Mouse (Mus musculus) layer of hippocampus, postnatal 36 days (tissue): ENCODE results near the gene Cx3cl1. TPM values are rescaled to one million over a fixed set of nuclear protein-coding genes. Genes with fewer than 3 reads are reported as not detected.

Experiments used
- DNase-seq, 2 experiments: peaks; one replicate each; pipeline ENCODE4 v3.0.0; 2022
- total RNA-seq, 2 experiments: library from RNA; stranded (reverse); gene quantifications; 2 replicates each; pipeline ENCODE4 v1.2.3; 2021

Gene Cx3cl1
- total RNA-seq, result 100 to 1,000 TPM; 425 TPM

DNA sequence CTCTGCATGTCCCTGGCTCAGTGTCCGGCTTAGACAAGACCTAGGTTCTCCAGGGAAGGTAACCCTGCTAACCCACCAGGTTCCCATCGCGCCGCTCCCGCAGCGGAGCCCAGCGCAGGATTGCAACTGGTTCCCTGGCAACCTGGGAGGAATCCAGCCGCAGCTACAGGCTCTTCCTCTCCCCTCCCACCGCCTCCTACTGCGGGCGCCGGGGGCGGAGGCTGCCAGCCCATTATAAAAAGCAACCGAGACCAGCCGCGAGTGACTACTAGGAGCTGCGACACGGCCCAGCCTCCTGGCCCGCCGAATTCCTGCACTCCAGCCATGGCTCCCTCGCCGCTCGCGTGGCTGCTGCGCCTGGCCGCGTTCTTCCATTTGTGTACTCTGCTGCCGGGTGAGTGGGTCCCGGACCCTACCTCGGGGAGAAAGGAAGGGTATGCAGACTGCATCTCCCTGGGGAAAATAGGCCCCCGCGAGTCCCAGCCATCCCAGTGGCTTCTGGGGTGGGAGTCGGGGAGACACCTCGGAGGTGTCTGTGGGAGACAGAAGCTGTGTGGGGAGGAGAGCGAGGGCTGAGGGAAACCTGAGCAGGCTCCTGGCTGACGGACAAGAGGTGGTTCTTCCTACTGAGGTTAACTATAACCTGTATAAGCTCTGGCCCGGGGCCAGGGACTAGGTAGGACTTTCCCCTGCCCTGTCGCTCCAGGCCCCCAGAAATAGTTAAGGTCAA lies at the start of gene Cx3cl1:
Gene Cx3cl1, plus strand, starts transcription at position 69 of the 730 bp plus-strand sequence.
- peak; percentile 86 to 88 for DNase-seq

- no peak for DNase-seq
These were observed 45.8 kb upstream of the Cx3cl1 start for GRCm38 (mm10) chr8:94725998-94726397.

DNA sequence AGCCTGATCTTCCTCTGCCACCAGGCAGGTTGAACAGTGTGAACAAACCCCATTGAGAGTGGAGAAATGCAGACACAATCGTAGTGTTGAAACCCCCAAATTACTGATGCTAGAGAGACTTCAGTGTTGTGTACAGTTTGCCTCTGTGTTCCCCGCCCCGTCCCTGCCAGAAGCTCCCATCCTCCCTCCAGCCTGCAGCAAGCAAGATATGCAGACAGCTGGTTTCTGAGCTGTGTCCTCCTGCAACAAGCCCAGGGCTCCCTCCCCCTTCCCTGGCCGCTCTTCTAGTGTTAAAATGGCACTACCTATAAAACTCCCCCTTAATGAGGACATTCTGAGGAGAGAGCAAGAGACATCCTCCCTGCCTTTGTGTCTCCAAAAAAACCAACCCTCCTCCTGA lies 42.5 kb upstream of the Cx3cl1 start:
- DNase-seq, result no peak

- no peak for DNase-seq
These were observed 37.9 kb upstream of the Cx3cl1 start for GRCm38 (mm10) chr8:94733821-94734465.

GRCm38 (mm10) chr8:94734735-94735350 lies 37.0 kb upstream of the Cx3cl1 start:
- DNase-seq, result no peak

DNA sequence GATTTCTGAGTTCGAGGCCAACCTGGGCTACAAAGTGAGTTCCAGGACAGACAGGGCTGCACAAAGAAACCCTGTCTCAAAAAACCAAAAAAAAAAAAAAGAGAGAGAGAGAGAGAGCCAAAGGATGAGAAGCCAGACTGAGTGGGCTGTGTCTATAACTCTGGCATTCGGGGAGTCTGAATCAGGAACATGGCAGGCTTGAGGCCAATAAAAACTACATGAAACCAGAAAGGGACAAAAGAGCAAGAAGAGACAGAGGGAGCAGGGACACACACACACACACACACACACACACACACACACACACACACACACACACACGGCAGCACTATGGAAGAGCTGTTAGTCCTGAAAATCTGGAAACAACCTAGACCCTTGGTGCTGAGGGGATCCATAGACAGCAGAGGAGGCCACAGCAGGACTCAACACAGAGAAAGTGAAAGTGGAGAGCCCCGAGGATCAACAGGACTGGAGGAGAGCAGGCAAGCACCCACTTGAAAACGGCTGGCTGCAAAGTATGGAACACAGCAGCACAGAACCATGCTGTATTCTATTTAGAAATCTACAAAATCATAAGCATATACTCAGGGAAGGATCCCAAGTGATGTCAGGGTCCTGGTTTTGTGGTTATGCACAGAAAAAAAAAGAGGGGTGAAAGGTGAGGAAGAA lies 36.2 kb upstream of the Cx3cl1 start:
- DNase-seq, result no peak

GRCm38 (mm10) chr8:94739829-94740228 lies 32.0 kb upstream of the Cx3cl1 start:
- DNase-seq, result no peak

GRCm38 (mm10) chr8:94740591-94740990 lies 31.2 kb upstream of the Cx3cl1 start:
- no peak for DNase-seq

- DNase-seq, result no peak
These were observed 30.1 kb upstream of the Cx3cl1 start for GRCm38 (mm10) chr8:94741726-94742125.

DNA sequence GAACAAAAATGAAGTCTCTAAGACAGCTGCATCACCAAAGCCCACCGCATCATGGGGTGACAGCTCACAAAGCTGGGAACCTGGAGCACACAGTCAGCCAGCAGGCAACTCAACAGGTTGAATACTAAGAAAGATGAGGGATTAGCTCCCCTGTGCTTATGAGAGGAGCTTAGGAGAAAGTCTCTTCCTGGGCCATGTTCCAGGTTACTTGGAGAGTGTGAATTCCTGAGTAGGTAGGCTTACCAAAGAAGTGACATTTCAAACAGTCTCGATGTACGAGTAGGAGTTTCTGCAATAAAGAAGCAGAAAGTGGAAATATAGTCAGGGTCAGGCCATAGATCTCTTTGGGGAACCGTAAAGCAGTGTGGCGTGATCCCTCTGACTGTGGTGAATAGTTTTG lies 27.3 kb upstream of the Cx3cl1 start:
- DNase-seq, result no peak

- no peak for DNase-seq
These were observed 26.8 kb upstream of the Cx3cl1 start for GRCm38 (mm10) chr8:94744972-94745371.

DNA sequence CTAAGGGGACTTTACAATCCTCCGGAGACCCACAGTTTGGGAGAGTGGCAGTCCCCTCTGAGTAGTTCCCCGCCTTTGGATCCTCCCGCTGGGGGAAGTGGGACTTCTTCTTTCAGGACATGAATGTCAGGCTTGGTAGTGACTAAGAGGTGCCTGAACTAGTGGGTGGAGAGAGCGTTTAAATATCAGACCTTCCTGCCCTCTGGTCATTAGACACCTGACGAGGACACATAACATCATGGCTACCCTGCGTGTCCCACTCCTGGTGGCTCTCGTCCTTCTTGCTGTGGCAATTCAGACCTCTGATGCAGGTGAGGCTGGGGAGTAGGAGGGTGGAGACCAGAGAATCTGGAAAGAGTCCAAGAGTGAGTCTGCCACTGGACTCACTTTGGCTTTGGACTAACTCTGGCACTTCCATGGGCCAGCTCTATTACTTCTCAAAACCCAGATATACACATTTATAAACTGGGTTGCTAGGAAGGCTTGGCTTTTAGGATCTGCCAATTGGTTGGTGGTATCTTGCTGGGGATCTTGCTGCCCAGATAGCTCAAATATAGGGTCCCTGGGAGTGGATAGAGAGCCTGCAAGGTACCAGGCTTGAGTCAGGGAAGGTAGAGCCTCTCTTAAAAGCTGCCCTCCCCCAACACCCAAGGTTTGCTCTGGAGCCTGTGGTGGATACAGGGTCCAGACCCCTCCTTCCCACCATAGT lies 26.2 kb upstream of the Cx3cl1 start, which contains the start of gene Ccl22:
Gene Ccl22, plus strand, starts transcription at position 115 of the 709 bp plus-strand sequence.
- no peak for DNase-seq

DNA sequence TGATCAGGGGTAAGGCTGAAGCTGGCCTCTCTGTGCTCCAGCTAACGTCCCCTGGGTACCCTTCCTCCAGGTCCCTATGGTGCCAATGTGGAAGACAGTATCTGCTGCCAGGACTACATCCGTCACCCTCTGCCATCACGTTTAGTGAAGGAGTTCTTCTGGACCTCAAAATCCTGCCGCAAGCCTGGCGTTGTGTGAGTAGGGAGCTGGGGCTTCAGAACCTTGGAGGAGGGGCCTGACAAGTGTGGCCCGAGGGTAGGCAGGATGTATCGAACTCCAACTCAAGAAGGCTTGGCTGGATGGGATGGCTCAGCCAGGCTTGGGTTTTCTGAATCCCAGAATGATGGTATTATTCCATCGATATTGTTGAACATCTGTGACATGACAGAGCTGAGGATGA lies 25.0 kb upstream of the Cx3cl1 start:
- DNase-seq, result no peak

DNA sequence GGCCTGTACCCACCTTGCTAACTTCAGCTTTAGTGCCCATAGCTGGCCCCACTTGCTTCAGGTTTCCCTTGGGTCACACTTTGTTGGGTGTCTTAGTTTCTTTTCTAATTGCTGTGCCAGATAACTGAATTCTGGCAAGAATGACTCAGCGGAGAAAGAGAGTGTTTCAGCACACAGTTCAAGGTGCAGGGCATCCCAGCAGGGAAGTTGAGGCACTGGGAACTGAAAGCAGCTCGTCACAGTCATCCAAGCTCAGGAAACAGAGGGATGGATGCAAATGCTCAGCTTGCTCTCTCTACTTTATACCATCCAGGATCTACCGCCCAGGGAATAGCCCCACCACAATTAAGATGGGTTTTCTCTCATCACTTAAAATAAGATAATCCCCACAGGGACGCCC lies 23.4 kb upstream of the Cx3cl1 start:
- no peak for DNase-seq

DNA sequence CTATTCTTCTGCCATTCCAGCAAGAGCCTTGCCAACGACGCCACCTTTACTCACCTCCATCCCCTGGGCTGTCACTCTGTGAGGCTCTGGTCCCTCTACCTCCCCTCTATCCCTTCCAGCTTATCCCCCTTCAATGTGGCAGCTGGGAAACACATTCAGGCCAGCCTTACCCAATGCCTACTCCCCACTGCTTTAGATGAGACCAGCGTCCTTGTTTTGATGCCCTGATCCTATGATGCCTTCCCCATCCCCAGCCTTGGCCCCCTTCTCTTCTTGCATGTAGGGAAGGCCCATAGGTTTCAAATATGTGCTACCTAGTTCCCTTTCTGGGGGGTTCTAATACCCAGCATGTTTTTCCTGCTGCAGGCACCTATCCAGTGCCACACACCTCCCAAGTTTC lies 21.9 kb upstream of the Cx3cl1 start:
- DNase-seq, result no peak

DNA sequence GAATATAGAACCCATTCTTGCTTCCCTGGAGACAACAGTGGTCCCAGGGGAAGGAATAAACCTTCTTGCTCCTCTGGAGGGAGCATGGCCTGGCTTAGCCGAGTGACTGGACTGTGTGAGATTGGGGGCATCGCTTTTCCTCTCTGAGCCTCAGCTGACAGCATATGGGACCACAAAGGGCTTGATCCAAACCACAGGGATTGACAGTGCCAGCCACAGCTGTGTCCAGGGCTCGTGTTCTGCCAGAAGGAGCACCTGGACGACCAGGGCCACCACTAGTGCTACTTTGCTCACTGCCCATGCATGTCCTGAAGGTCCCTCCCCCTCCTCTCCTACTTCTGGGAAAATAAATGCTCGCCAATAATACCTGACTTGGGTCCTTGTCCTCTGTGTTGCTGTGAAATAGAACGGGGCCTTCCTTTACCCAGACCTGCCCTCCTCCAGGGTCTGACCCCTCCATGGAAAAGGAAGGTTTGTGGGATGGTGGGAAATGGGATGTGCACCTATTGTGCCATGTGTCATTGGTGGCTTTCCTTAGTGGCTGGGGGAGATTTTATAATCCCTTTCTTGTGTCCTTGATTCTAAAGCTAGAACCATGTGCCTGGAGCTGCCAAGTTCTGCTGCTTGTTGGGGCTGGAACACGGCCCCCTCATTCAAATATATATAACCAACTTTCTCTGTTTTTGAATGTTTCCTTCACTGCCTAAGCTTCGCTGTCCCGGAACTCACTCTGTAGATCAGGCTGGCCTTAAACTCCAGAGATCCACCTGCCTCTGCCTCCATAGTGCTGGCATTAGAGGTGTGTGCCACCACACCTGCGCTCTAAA lies 20.6 kb upstream of the Cx3cl1 start:
- no peak for DNase-seq

DNA sequence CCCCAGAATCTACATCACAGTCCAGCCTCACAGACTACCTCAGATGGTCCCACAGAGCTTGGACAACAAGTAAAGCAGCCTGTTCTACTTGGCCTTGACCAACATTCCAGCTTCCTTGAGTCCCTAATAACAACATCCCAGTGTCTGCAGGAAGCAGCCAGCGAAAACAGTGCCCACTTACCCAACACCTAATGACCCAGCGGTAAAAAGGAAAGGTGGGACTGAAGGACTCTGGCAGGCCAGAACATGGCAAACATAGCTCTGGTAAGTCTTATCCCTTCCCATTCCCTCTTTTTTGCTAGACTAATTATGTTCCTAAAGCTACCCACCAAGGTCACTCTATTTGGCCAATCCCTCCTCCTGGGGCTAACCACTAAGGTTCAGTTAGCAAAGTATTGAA lies 17.8 kb upstream of the Cx3cl1 start:
- DNase-seq, result no peak

DNA sequence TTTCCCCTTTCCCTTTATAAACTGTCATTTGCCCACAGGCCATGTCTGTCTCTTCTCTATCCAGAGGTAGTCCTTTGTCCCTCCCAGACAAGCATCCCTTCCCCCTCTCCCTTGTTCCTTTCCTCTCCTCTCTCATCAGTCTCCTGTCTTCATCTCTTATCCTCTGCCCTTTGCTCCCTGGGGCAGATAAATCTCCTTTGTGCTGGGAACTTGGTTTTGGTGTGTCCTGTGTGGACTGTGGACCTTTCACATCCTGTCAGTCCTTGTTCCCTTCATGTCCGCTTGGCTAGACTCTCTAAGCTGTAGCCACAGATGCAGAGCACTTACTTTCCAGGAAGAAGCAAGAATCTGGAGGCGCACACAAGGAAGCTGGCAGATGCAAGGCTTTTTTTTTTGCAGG lies 17.3 kb upstream of the Cx3cl1 start:
- no peak for DNase-seq

DNA sequence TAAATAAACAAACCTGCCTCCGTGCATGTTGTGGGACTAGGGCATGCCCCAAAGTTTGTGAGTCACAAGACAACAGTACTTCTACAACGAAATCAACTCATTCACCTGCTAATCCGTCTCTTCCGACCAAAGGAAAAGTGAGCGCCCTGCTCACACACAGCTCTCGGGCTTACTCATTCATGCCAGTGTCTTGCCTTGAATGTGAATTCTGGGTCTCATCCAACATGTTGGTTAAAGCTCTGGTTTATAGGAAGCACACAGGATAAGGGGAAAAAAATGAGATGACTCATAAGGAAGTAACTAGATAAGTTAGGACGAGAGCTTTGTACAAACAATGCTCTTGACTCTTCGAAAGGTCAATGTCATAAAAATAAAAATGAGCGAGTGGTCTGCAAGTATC lies 4.8 kb upstream of the Cx3cl1 start:
- no peak for DNase-seq

DNA sequence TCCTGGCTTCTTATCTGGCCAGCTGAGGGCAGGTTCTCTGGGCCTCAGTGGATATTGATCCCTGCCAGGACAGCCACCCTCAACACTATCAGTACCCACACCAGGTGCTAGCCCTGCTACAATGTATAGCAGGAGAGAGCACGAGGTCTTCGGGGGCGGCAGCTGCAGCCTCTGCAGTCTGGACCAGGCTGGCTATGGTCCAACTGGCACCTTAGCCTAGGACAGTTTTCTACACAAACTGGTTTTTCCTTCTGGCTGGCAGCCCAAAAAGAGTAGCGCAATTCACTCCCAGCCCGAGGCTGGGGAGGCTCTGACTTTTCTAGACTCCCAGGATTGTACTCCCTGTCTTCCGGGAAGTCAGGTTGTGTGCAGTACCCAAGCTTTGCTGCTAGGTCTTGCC lies 864 bp upstream of the Cx3cl1 start:
- no peak for DNase-seq

- DNase-seq, result no peak
These were observed 1.2 kb downstream of the Cx3cl1 start for GRCm38 (mm10) chr8:94773048-94773447.
